ENCODE assay signal across 9 mouse cellular contexts in the genomic region with DNA sequence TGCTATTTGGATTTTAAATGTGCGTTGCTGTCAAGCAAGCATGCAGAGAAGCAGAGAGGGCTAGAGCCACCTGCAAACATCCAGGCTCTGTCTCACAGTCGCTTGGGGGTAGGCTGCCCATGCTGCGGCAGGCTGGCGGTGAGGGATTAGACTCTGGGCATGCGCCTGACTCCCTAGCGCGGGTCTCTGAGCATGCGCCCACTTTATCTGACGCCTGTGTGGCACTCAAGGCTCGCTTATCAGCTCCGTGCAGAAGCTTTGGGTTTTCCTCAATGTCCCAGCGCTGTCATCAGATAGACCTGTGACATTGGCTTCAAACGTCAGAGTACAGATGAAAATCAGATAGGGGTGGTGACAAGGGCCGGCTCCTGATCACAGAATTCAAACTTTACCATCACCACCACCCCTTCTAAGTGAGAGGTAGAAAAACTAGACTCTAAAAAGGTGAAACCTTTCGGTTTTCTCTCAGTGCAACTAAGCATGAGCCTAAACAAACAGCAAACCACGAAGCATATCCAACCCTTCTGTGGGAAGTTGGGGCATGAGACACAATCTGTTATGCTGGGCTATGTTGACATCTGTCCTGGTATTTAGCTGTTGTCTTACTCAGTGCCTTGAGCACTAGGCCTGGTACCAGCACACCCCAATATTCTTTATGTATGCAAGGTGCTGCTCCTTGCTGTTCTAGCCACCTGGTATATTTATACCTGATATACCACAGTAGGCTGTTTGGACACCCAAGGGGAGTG. TPM values are rescaled to one million over a fixed set of nuclear protein-coding genes. Genes with fewer than 3 reads are reported as not detected.
A peak's percentile ranks its signal among the peaks of the same experiment; 100 is the strongest.
DNase-seq lines count a peak whose midpoint lies in the region; ATAC-seq lines count a peak whose summit lies in the region.
"Had no signal": no experiment of that assay in that cellular context is flagged by ENCODE, and none has a peak within 500 bp of the region (broad histone marks: within the 10 kb centered on the region; RNA-seq: fewer than 3 reads in every experiment).

No protein-coding gene starts in this region.

- peak; percentile 14 for DNase-seq in embryonic facial prominence, embryonic 11.5 days (ENCODE audit: low spot score)
- no peak for DNase-seq in embryonic facial prominence, embryonic 10.5 days (ENCODE audit: low spot score)
- DNase-seq in spleen, adult 12 weeks (ENCODE audit: low spot score) = peak; percentile 77
- DNase-seq in spleen, adult 18-20 months = no peak
- DNase-seq in yolk sac, embryonic 10.5 days (ENCODE audit: low spot score) = peak; percentile 64
- no peak for DNase-seq in gastrocnemius, adult 8-10 months (ENCODE audit: low spot score in 2 of 2)
- DNase-seq in left cerebral cortex, adult 9 months (ENCODE audit: low spot score in 2 of 2) = no peak
- DNase-seq: adrenal gland, postnatal 36 days had no signal

- no peak overlapping the region for H3K4me2 ChIP-seq in embryonic facial prominence, embryonic 11.5 days (ENCODE audit: low read depth, low read length)
- H3K4me2 ChIP-seq in liver, embryonic 12.5 days = peak overlapping the region; percentile 68

- H3K27ac ChIP-seq in embryonic facial prominence, embryonic 11.5 days (replicated peaks; ENCODE audit: low read depth, low read length) = no peak overlapping the region
- no peak overlapping the region for H3K27ac ChIP-seq in embryonic facial prominence, embryonic 10.5 days (replicated peaks)
- H3K27ac ChIP-seq in liver, embryonic 12.5 days = peak overlapping the region; percentile 98

- no peaks in the 10 kb centered on the region for H3K36me3 ChIP-seq in embryonic facial prominence, embryonic 11.5 days (replicated peaks; ENCODE audit: control insufficient read depth, insufficient read depth, low read depth, low read length)
- no peaks in the 10 kb centered on the region for H3K36me3 ChIP-seq in embryonic facial prominence, embryonic 10.5 days (replicated peaks)
- H3K36me3 ChIP-seq in liver, embryonic 12.5 days = no peaks in the 10 kb centered on the region

- H3K27me3 ChIP-seq in embryonic facial prominence, embryonic 11.5 days (ENCODE audit: control insufficient read depth, insufficient read depth, low read length) = no peaks in the 10 kb centered on the region
- H3K27me3 ChIP-seq in embryonic facial prominence, embryonic 10.5 days (replicated peaks; ENCODE audit: low read depth, poor library complexity, severe bottlenecking) = no peaks in the 10 kb centered on the region
- no peaks in the 10 kb centered on the region for H3K27me3 ChIP-seq in liver, embryonic 12.5 days (replicated peaks)

- H3K4me1 ChIP-seq in embryonic facial prominence, embryonic 11.5 days (ENCODE audit: control insufficient read depth, insufficient read depth, low read length) = no peaks in the 10 kb centered on the region
- H3K4me1 ChIP-seq in embryonic facial prominence, embryonic 10.5 days = no peaks in the 10 kb centered on the region
- H3K4me1 ChIP-seq in liver, embryonic 12.5 days = peaks cover 53% of the 10 kb centered on the region

- H3K9me3 ChIP-seq in embryonic facial prominence, embryonic 11.5 days (replicated peaks; ENCODE audit: control insufficient read depth, low read length) = no peaks in the 10 kb centered on the region
- no peaks in the 10 kb centered on the region for H3K9me3 ChIP-seq in embryonic facial prominence, embryonic 10.5 days
- no peaks in the 10 kb centered on the region for H3K9me3 ChIP-seq in liver, embryonic 12.5 days (replicated peaks)

- H3K9ac ChIP-seq in embryonic facial prominence, embryonic 11.5 days (replicated peaks; ENCODE audit: low read length) = no peak overlapping the region
- H3K9ac ChIP-seq in liver, embryonic 12.5 days = peak overlapping the region; percentile 64

- WGBS in embryonic facial prominence, embryonic 11.5 days = 78% methylated on average over 16 of the region's 16 CpGs
- WGBS in embryonic facial prominence, embryonic 10.5 days = 75% methylated on average over 16 of the region's 16 CpGs
- WGBS in liver, embryonic 12.5 days (ENCODE audit: insufficient replicate concordance) = 13% methylated on average over 16 of the region's 16 CpGs

- 0 out of 2 replicates have a peak, but pooled peaks have one; percentile 34 for ATAC-seq in embryonic facial prominence, embryonic 11.5 days (replicated peaks; ENCODE audit: insufficient number of reproducible peaks, low FRiP score, low TSS enrichment, low read depth)
- ATAC-seq in liver, embryonic 12.5 days = peak; percentile 98

- no peak overlapping the region for H3K4me3 ChIP-seq in embryonic facial prominence, embryonic 11.5 days (ENCODE audit: low read depth, low read length)
- no peak overlapping the region for H3K4me3 ChIP-seq in embryonic facial prominence, embryonic 10.5 days
- H3K4me3 ChIP-seq in liver, embryonic 12.5 days = peak overlapping the region; percentile 37

RNA-seq across cellular contexts. Expression of a gene that starts 11.9 kb away (rescaled TPM):
- polyA plus RNA-seq in embryonic facial prominence, embryonic 11.5 days (2014; fragmentation: Nextera tagmentation; extraction: Ambion mirVana) = 13.8 and 14.9 TPM in 2 replicates
- polyA plus RNA-seq in embryonic facial prominence, embryonic 10.5 days (2016; fragmentation: Nextera tagmentation; extraction: Ambion mirVana) = 13.6 and 13.8 TPM in 2 replicates
- 15.0 and 15.9 TPM in 2 replicates for polyA plus RNA-seq in liver, embryonic 12.5 days (2016; fragmentation: Nextera tagmentation; extraction: Ambion mirVana)
- total RNA-seq in gastrocnemius, adult 8-10 months (2022) = 10 to 100 TPM; 39.3 to 51.9 (median 44.3) TPM

RNA-seq across cellular contexts. Expression of a gene that starts 17.9 kb away (rescaled TPM):
- polyA plus RNA-seq in embryonic facial prominence, embryonic 11.5 days (2014; fragmentation: Nextera tagmentation; extraction: Ambion mirVana) = 1.3 and 1.4 TPM in 2 replicates
- 0.52 and 0.59 TPM in 2 replicates for polyA plus RNA-seq in embryonic facial prominence, embryonic 10.5 days (2016; fragmentation: Nextera tagmentation; extraction: Ambion mirVana)
- not detected in 2 replicates for polyA plus RNA-seq in liver, embryonic 12.5 days (2016; fragmentation: Nextera tagmentation; extraction: Ambion mirVana)
- not detected for total RNA-seq in gastrocnemius, adult 8-10 months (2022)
- total RNA-seq: adrenal gland, postnatal 36 days had no signal

Comparison
In these comparisons a context has a peak if more than half of its experiments do, and no peak if none do; other contexts are left out.
1. DNase-seq: peak in embryonic facial prominence, embryonic 11.5 days (single experiment), spleen, adult 12 weeks (single experiment) and yolk sac, embryonic 10.5 days (single experiment); none in embryonic facial prominence, embryonic 10.5 days (single experiment), spleen, adult 18-20 months (0 of 2), gastrocnemius, adult 8-10 months (0 of 2) and left cerebral cortex, adult 9 months (0 of 2).